Mouse (Mus musculus) adrenal gland, postnatal 10 days (tissue): ENCODE results near the gene Dnajb2. TPM values are rescaled to one million over a fixed set of nuclear protein-coding genes. Genes with fewer than 3 reads are reported as not detected.

ENCODE experiments used
- DNase-seq: peaks from one replicate; pipeline ENCODE4 v3.0.0; 2021; ENCODE audit warnings: mixed read lengths
- microRNA-seq: library from miRNA; unstranded; fragments of <30 nt; microRNA quantifications from one replicate; pipeline ENCODE4 v1.2.0, GENCODE M21; 2021
- total RNA-seq, 2 experiments: library from RNA; stranded (reverse); gene quantifications; 2 replicates each; pipeline ENCODE4 v1.2.3; 2021

The Dnajb2 gene
- total RNA-seq, 2 experiments from 2014 or later = 40.5 to 45.1 TPM

GRCm38 (mm10) chr1:75292476-75293330, 56.5 kb downstream of the Dnajb2 start:
- peak; percentile 22 for DNase-seq

GRCm38 (mm10) chr1:75293331-75293701, 57.1 kb downstream of the Dnajb2 start:
- no peak for DNase-seq

GRCm38 (mm10) chr1:75294294-75294693, 58.1 kb downstream of the Dnajb2 start:
- DNase-seq = no peak

Small RNAs within 50 kb of the gene (microRNA-seq; reads per million reads assigned to microRNA genes)
- not detected for gene Gm27943

Other genes starting within 250 kb of the Dnajb2 start
- 1 to 10 TPM; 3.0 to 5.5 TPM for gene Nhej1, start 111.2 kb upstream of the Dnajb2 start, total RNA-seq
- gene Slc23a3, start 102.5 kb upstream of the Dnajb2 start, total RNA-seq = under 1 TPM; 0.36 to 0.45 TPM
- gene Cnppd1, start 93.7 kb upstream of the Dnajb2 start, total RNA-seq = 10 to 100 TPM; 41.0 to 46.4 TPM
- gene Retreg2, start 93.6 kb upstream of the Dnajb2 start, total RNA-seq = 10 to 100 TPM; 72.8 TPM
- 10 to 100 TPM; 27.5 to 29.4 TPM for gene Zfand2b, start 67.8 kb upstream of the Dnajb2 start, total RNA-seq
- 10 to 100 TPM; 46.7 to 55.3 TPM for gene Abcb6, start 56.0 kb upstream of the Dnajb2 start, total RNA-seq
- 10 to 100 TPM; 14.0 to 20.8 TPM for gene Ankzf1, start 44.3 kb upstream of the Dnajb2 start, total RNA-seq
- 10 to 100 TPM; 35.4 to 39.1 TPM for gene Atg9a, start 44.2 kb upstream of the Dnajb2 start, total RNA-seq
- 10 to 100 TPM; 18.3 to 26.6 TPM for gene Glb1l, start 25.6 kb upstream of the Dnajb2 start, total RNA-seq
- gene Stk16, start 25.6 kb upstream of the Dnajb2 start, total RNA-seq = 100 to 1,000 TPM in 1 of 2 experiments, 10 to 100 TPM in 1; 91.9 to 101 TPM
- gene Tuba4a, start 16.5 kb upstream of the Dnajb2 start, total RNA-seq = 100 to 1,000 TPM in 1 of 2 experiments, 10 to 100 TPM in 1; 47.1 to 104 TPM
- not detected for gene A630095N17Rik, start 4.3 kb upstream of the Dnajb2 start, total RNA-seq
- gene Ptprn, start 28.1 kb downstream of the Dnajb2 start, total RNA-seq = 10 to 100 TPM; 47.9 to 50.3 TPM
- 100 to 1,000 TPM; 103 to 109 TPM for gene Resp18, start 42.0 kb downstream of the Dnajb2 start, total RNA-seq
- gene Dnpep, start 81.6 kb downstream of the Dnajb2 start, total RNA-seq = 100 to 1,000 TPM; 103 to 106 TPM
- 100 to 1,000 TPM in 1 of 2 experiments, 10 to 100 TPM in 1; 62.7 to 208 TPM for gene Des, start 123.9 kb downstream of the Dnajb2 start, total RNA-seq
- gene Speg, start 138.9 kb downstream of the Dnajb2 start, total RNA-seq = 10 to 100 TPM; 12.8 to 30.6 TPM
- 10 to 100 TPM; 58.6 to 61.8 TPM for gene Gmppa, start 199.5 kb downstream of the Dnajb2 start, total RNA-seq
- 1 to 10 TPM; 2.5 to 3.3 TPM for gene Asic4, start 214.0 kb downstream of the Dnajb2 start, total RNA-seq
- gene Chpf, start 242.9 kb downstream of the Dnajb2 start, total RNA-seq = 10 to 100 TPM; 36.9 to 43.6 TPM
- 1 to 10 TPM; 2.5 to 3.8 TPM for gene Tmem198, start 243.1 kb downstream of the Dnajb2 start, total RNA-seq